Mouse (Mus musculus): ENCODE results near the gene Gxylt2. TPM values are rescaled to one million over a fixed set of nuclear protein-coding genes. Genes with fewer than 3 reads are reported as not detected.

Gene Gxylt2
- polyA plus RNA-seq, 1 experiment from 2014 or later, result 5.0 TPM

GRCm38 (mm10) chr6:100686341-100686740, 18.2 kb upstream of the Gxylt2 start:
- no peak overlapping the region for H3K4me3 ChIP-seq
- H3K27me3 ChIP-seq, result no peaks in the 10 kb centered on the region
- no peak overlapping the region for H3K9ac ChIP-seq
- no peaks in the 10 kb centered on the region for H3K4me1 ChIP-seq (replicated peaks)
- no peak overlapping the region for H3K27ac ChIP-seq
- H3K36me3 ChIP-seq, result no peaks in the 10 kb centered on the region
- WGBS, result 81% methylated on average over 2 of the region's 2 CpGs
- ATAC-seq (replicated peaks; ENCODE audit: insufficient number of reproducible peaks, insufficient read depth, low FRiP score, low read depth), result no peak
- no peak overlapping the region for H3K4me2 ChIP-seq
- no peaks in the 10 kb centered on the region for H3K9me3 ChIP-seq (replicated peaks)

GRCm38 (mm10) chr6:100699986-100700385, 4.5 kb upstream of the Gxylt2 start:
- no peak overlapping the region for H3K9ac ChIP-seq
- H3K4me2 ChIP-seq, result no peak overlapping the region
- no peaks in the 10 kb centered on the region for H3K9me3 ChIP-seq (replicated peaks)
- WGBS, result 81% methylated on average over 5 of the region's 5 CpGs
- no peaks in the 10 kb centered on the region for H3K36me3 ChIP-seq
- no peak overlapping the region for H3K4me3 ChIP-seq
- no peak overlapping the region for H3K27ac ChIP-seq
- peaks cover 8% of the 10 kb centered on the region for H3K4me1 ChIP-seq (replicated peaks)
- peaks cover 20% of the 10 kb centered on the region for H3K27me3 ChIP-seq
- no peak for ATAC-seq (replicated peaks; ENCODE audit: insufficient number of reproducible peaks, insufficient read depth, low FRiP score, low read depth)

- Histone ChIP-seq H3K9me3 (replicated peaks) (no peaks in the 10 kb centered on the region), H3K4me1 (replicated peaks) (peaks cover 14% of the 10 kb centered on the region), H3K4me3 (no peak overlapping the region), H3K27ac (no peak overlapping the region), H3K9ac (no peak overlapping the region), H3K27me3 (peaks cover 27% of the 10 kb centered on the region), H3K4me2 (no peak overlapping the region), H3K36me3 (no peaks in the 10 kb centered on the region)
- no peak for ATAC-seq (replicated peaks; ENCODE audit: insufficient number of reproducible peaks, insufficient read depth, low FRiP score, low read depth)
- 58% methylated on average over 5 of the region's 5 CpGs for WGBS
Observed at GRCm38 (mm10) chr6:100700774-100701173, 3.8 kb upstream of the Gxylt2 start.

- ATAC-seq (replicated peaks; ENCODE audit: insufficient number of reproducible peaks, insufficient read depth, low FRiP score, low read depth), result no peak
- Histone ChIP-seq H3K4me3 (peak overlapping the region; percentile 74), H3K27me3 (peaks cover 39% of the 10 kb centered on the region), H3K27ac (no peak overlapping the region), H3K4me1 (replicated peaks) (peaks cover 14% of the 10 kb centered on the region), H3K9ac (peak overlapping the region; percentile 72; the same call in 1 of the 2 replicates), H3K36me3 (no peaks in the 10 kb centered on the region), H3K9me3 (replicated peaks) (no peaks in the 10 kb centered on the region), H3K4me2 (peak overlapping the region; percentile 98)
- WGBS, result 33% methylated on average over 8 of the region's 8 CpGs
Observed at GRCm38 (mm10) chr6:100704197-100704573, 349 bp upstream of the Gxylt2 start.

GRCm38 (mm10) chr6:100705366-100705811, 855 bp downstream of the Gxylt2 start:
- H3K4me2 ChIP-seq, result peak overlapping the region; percentile 98
- peak overlapping the region; percentile 74 for H3K4me3 ChIP-seq
- 0 out of 2 replicates have a peak overlapping the region, but pooled peaks have one; percentile 43 for H3K27ac ChIP-seq
- WGBS, result 1% methylated on average over 15 of the region's 15 CpGs
- H3K9me3 ChIP-seq (replicated peaks), result no peaks in the 10 kb centered on the region
- H3K27me3 ChIP-seq, result peaks cover 39% of the 10 kb centered on the region
- peak overlapping the region; percentile 72; the same call in 1 of the 2 replicates for H3K9ac ChIP-seq
- H3K36me3 ChIP-seq, result no peaks in the 10 kb centered on the region
- H3K4me1 ChIP-seq (replicated peaks), result peaks cover 19% of the 10 kb centered on the region
- ATAC-seq (replicated peaks; ENCODE audit: insufficient number of reproducible peaks, insufficient read depth, low FRiP score, low read depth), result no peak

GRCm38 (mm10) chr6:100706861-100707260, 2.3 kb downstream of the Gxylt2 start:
- Histone ChIP-seq H3K9ac (no peak overlapping the region), H3K27ac (no peak overlapping the region), H3K4me3 (no peak overlapping the region), H3K27me3 (peaks cover 39% of the 10 kb centered on the region), H3K4me2 (no peak overlapping the region), H3K36me3 (no peaks in the 10 kb centered on the region), H3K4me1 (replicated peaks) (peaks cover 19% of the 10 kb centered on the region), H3K9me3 (replicated peaks) (no peaks in the 10 kb centered on the region)
- ATAC-seq (replicated peaks; ENCODE audit: insufficient number of reproducible peaks, insufficient read depth, low FRiP score, low read depth), result no peak
- WGBS, result 56% methylated on average over 6 of the region's 6 CpGs

GRCm38 (mm10) chr6:100707557-100707956, 3.0 kb downstream of the Gxylt2 start:
- WGBS, result 49% methylated on average over 7 of the region's 7 CpGs
- ATAC-seq (replicated peaks; ENCODE audit: insufficient number of reproducible peaks, insufficient read depth, low FRiP score, low read depth), result no peak
- Histone ChIP-seq H3K27ac (no peak overlapping the region), H3K4me1 (replicated peaks) (peaks cover 19% of the 10 kb centered on the region), H3K4me3 (no peak overlapping the region), H3K9ac (no peak overlapping the region), H3K36me3 (no peaks in the 10 kb centered on the region), H3K4me2 (no peak overlapping the region), H3K9me3 (replicated peaks) (no peaks in the 10 kb centered on the region), H3K27me3 (peaks cover 39% of the 10 kb centered on the region)

- H3K36me3 ChIP-seq, result no peaks in the 10 kb centered on the region
- H3K4me3 ChIP-seq, result no peak overlapping the region
- no peak overlapping the region for H3K4me2 ChIP-seq
- peaks cover 34% of the 10 kb centered on the region for H3K27me3 ChIP-seq
- 40% methylated on average over 1 of the region's 1 CpGs for WGBS
- peaks cover 19% of the 10 kb centered on the region for H3K4me1 ChIP-seq (replicated peaks)
- no peak for ATAC-seq (replicated peaks; ENCODE audit: insufficient number of reproducible peaks, insufficient read depth, low FRiP score, low read depth)
- no peak overlapping the region for H3K27ac ChIP-seq
- no peak overlapping the region for H3K9ac ChIP-seq
- H3K9me3 ChIP-seq (replicated peaks), result no peaks in the 10 kb centered on the region
Observed at GRCm38 (mm10) chr6:100708248-100708647, 3.7 kb downstream of the Gxylt2 start.

- Histone ChIP-seq H3K4me3 (no peak overlapping the region), H3K9me3 (replicated peaks) (no peaks in the 10 kb centered on the region), H3K27me3 (peaks cover 28% of the 10 kb centered on the region), H3K9ac (no peak overlapping the region), H3K36me3 (no peaks in the 10 kb centered on the region), H3K4me1 (replicated peaks) (peaks cover 19% of the 10 kb centered on the region), H3K4me2 (no peak overlapping the region), H3K27ac (no peak overlapping the region)
- WGBS, result 70% methylated on average over 9 of the region's 9 CpGs
- no peak for ATAC-seq (replicated peaks; ENCODE audit: insufficient number of reproducible peaks, insufficient read depth, low FRiP score, low read depth)
Observed at GRCm38 (mm10) chr6:100708996-100709395, 4.5 kb downstream of the Gxylt2 start.

GRCm38 (mm10) chr6:100709483-100709882, 4.9 kb downstream of the Gxylt2 start:
- H3K4me1 ChIP-seq (replicated peaks), result peaks cover 14% of the 10 kb centered on the region
- no peak overlapping the region for H3K9ac ChIP-seq
- H3K4me2 ChIP-seq, result no peak overlapping the region
- ATAC-seq (replicated peaks; ENCODE audit: insufficient number of reproducible peaks, insufficient read depth, low FRiP score, low read depth), result no peak
- WGBS, result 27% methylated on average over 7 of the region's 7 CpGs
- H3K9me3 ChIP-seq (replicated peaks), result no peaks in the 10 kb centered on the region
- no peak overlapping the region for H3K4me3 ChIP-seq
- peaks cover 24% of the 10 kb centered on the region for H3K27me3 ChIP-seq
- no peak overlapping the region for H3K27ac ChIP-seq
- no peaks in the 10 kb centered on the region for H3K36me3 ChIP-seq

GRCm38 (mm10) chr6:100710170-100710569, 5.6 kb downstream of the Gxylt2 start:
- Histone ChIP-seq H3K27ac (no peak overlapping the region), H3K9ac (no peak overlapping the region), H3K27me3 (peaks cover 17% of the 10 kb centered on the region), H3K36me3 (no peaks in the 10 kb centered on the region), H3K4me2 (no peak overlapping the region), H3K4me1 (replicated peaks) (peaks cover 9% of the 10 kb centered on the region), H3K9me3 (replicated peaks) (no peaks in the 10 kb centered on the region), H3K4me3 (no peak overlapping the region)
- ATAC-seq (replicated peaks; ENCODE audit: insufficient number of reproducible peaks, insufficient read depth, low FRiP score, low read depth), result no peak
- WGBS, result 26% methylated on average over 4 of the region's 4 CpGs

GRCm38 (mm10) chr6:100710866-100711265, 6.3 kb downstream of the Gxylt2 start:
- H3K36me3 ChIP-seq, result no peaks in the 10 kb centered on the region
- no peak overlapping the region for H3K4me2 ChIP-seq
- H3K27me3 ChIP-seq, result peaks cover 12% of the 10 kb centered on the region
- no peak overlapping the region for H3K27ac ChIP-seq
- no peak overlapping the region for H3K4me3 ChIP-seq
- 80% methylated on average over 5 of the region's 5 CpGs for WGBS
- no peaks in the 10 kb centered on the region for H3K9me3 ChIP-seq (replicated peaks)
- peaks cover 5% of the 10 kb centered on the region for H3K4me1 ChIP-seq (replicated peaks)
- H3K9ac ChIP-seq, result no peak overlapping the region
- no peak for ATAC-seq (replicated peaks; ENCODE audit: insufficient number of reproducible peaks, insufficient read depth, low FRiP score, low read depth)
